8 mouse cellular contexts compared by ENCODE assay signal in the genomic region with DNA sequence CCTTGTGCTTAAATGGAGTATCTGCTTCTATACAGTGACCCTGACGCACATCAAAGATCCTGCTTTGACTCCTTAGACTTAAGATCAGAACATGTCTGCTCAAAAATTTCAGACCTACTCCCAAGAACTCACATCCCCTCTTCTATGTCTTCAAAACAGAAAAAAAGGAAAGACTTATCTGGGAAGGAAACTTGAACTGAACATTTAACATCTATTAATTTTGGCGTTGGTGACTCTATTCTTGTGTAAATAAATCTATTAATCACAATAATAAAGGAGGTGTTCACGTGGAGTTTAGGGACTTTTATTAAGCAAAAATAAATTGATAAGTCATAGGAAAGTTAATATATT. TPM values are rescaled to one million over a fixed set of nuclear protein-coding genes. Genes with fewer than 3 reads are reported as not detected.
A peak's percentile ranks its signal among the peaks of the same experiment; 100 is the strongest.
DNase-seq lines count a peak whose midpoint lies in the region; ATAC-seq and TF ChIP-seq lines count a peak whose summit lies in the region.

No protein-coding gene starts in this region.

- H3K4me1 ChIP-seq in heart, embryonic 15.5 days (replicated peaks), result peaks cover 12% of the 10 kb centered on the region
- H3K4me1 ChIP-seq in G1E (ENCODE audit: insufficient read depth, low read depth, low read length), result peaks cover 86% of the 10 kb centered on the region
- no peaks in the 10 kb centered on the region; the same call in 1 of the 2 replicates for H3K4me1 ChIP-seq in hindbrain, embryonic 11.5 days (replicated peaks; ENCODE audit: control insufficient read depth, insufficient read depth, low read length)
- H3K4me1 ChIP-seq in midbrain, embryonic 11.5 days (ENCODE audit: control insufficient read depth, insufficient read depth, low read length), result peaks cover 10% of the 10 kb centered on the region

- no peak for ATAC-seq in heart, embryonic 15.5 days (replicated peaks; ENCODE audit: insufficient number of reproducible peaks, insufficient read depth, low FRiP score, low read depth)
- ATAC-seq in G1E (ENCODE audit: extremely low read depth, insufficient number of reproducible peaks, low FRiP score, poor library complexity, severe bottlenecking), result no peak
- ATAC-seq in hindbrain, embryonic 11.5 days (ENCODE audit: low FRiP score), result no peak
- ATAC-seq in midbrain, embryonic 11.5 days (ENCODE audit: low FRiP score), result no peak

- H3K9ac ChIP-seq in heart, embryonic 15.5 days, result peak overlapping the region; percentile 98
- H3K9ac ChIP-seq in hindbrain, embryonic 11.5 days (ENCODE audit: low read depth, low read length), result peak overlapping the region; percentile 95
- H3K9ac ChIP-seq in midbrain, embryonic 11.5 days (ENCODE audit: low read length), result peak overlapping the region; percentile 97

- H3K9me3 ChIP-seq in heart, embryonic 15.5 days (replicated peaks), result no peaks in the 10 kb centered on the region
- H3K9me3 ChIP-seq in G1E (replicated peaks), result no peaks in the 10 kb centered on the region
- H3K9me3 ChIP-seq in hindbrain, embryonic 11.5 days (ENCODE audit: control insufficient read depth, low read length), result no peaks in the 10 kb centered on the region
- H3K9me3 ChIP-seq in midbrain, embryonic 11.5 days (ENCODE audit: control insufficient read depth, low read length), result no peaks in the 10 kb centered on the region

- no peak for DNase-seq in heart, postnatal 10 days
- DNase-seq in G1E (ENCODE audit: low spot score), result no peak
- DNase-seq in hindbrain, embryonic 11.5 days (ENCODE audit: low spot score), result no peak
- DNase-seq in midbrain, embryonic 11.5 days (ENCODE audit: low spot score, missing footprints), result no peak
- no peak for DNase-seq in ovary, adult 18-20 months (ENCODE audit: low spot score)
- no peak for DNase-seq in cerebellum, postnatal 36 days
- DNase-seq in urinary bladder, adult 2 months (ENCODE audit: low spot score), result no peak

- TF ChIP-seq CTCF in G1E (IDR thresholded peaks at IDR 0.05; ENCODE audit: low read depth, low read length), result no peak

- H3K27me3 ChIP-seq in heart, embryonic 15.5 days, result no peaks in the 10 kb centered on the region
- no peaks in the 10 kb centered on the region for H3K27me3 ChIP-seq in G1E (ENCODE audit: insufficient read depth, low read length)
- no peaks in the 10 kb centered on the region for H3K27me3 ChIP-seq in hindbrain, embryonic 11.5 days (ENCODE audit: control insufficient read depth, insufficient read depth, low read length)
- no peaks in the 10 kb centered on the region for H3K27me3 ChIP-seq in midbrain, embryonic 11.5 days (ENCODE audit: control insufficient read depth, insufficient read depth, low read length)

- intact Hi-C loops in heart, postnatal 10 days (cut with DNase I), result loop anchor here (2.0 to 5.0 kb wide), 2 partner anchors 56 to 106 kb away; a partner anchor contains a TSS

- H3K27ac ChIP-seq in heart, embryonic 15.5 days, result peak overlapping the region; percentile 96
- H3K27ac ChIP-seq in hindbrain, embryonic 11.5 days (ENCODE audit: low read depth, low read length), result no peak overlapping the region
- peak overlapping the region; percentile 67; the same call in 1 of the 2 replicates for H3K27ac ChIP-seq in midbrain, embryonic 11.5 days (ENCODE audit: low read depth, low read length)

- H3K4me3 ChIP-seq in heart, embryonic 15.5 days, result peak overlapping the region; percentile 89
- H3K4me3 ChIP-seq in G1E (ENCODE audit: low read depth, low read length), result peak overlapping the region; percentile 82
- peak overlapping the region; percentile 76 for H3K4me3 ChIP-seq in hindbrain, embryonic 11.5 days (ENCODE audit: low read depth, low read length)
- H3K4me3 ChIP-seq in midbrain, embryonic 11.5 days (ENCODE audit: low read depth, low read length), result peak overlapping the region; percentile 79

- WGBS in heart, embryonic 15.5 days, result 30% methylated on average over 3 of the region's 3 CpGs
- WGBS in hindbrain, embryonic 11.5 days, result 26% methylated on average over 3 of the region's 3 CpGs
- 37% methylated on average over 3 of the region's 3 CpGs for WGBS in midbrain, embryonic 11.5 days

- peaks cover 17% of the 10 kb centered on the region for H3K36me3 ChIP-seq in heart, embryonic 15.5 days
- H3K36me3 ChIP-seq in G1E (replicated peaks), result peaks cover 31% of the 10 kb centered on the region
- no peaks in the 10 kb centered on the region for H3K36me3 ChIP-seq in hindbrain, embryonic 11.5 days (ENCODE audit: control insufficient read depth, insufficient read depth, low read length)
- H3K36me3 ChIP-seq in midbrain, embryonic 11.5 days (ENCODE audit: control insufficient read depth, insufficient read depth, low read length), result 0 out of 2 replicates have a peak, but pooled peaks cover 2% of the 10 kb centered on the region

- peak overlapping the region; percentile 66 for H3K4me2 ChIP-seq in heart, embryonic 15.5 days
- peak overlapping the region; percentile 76 for H3K4me2 ChIP-seq in hindbrain, embryonic 11.5 days (replicated peaks; ENCODE audit: low read depth, low read length)
- peak overlapping the region; percentile 68 for H3K4me2 ChIP-seq in midbrain, embryonic 11.5 days

RNA-seq across cellular contexts. Expression of a gene that starts 0.7 kb away (rescaled TPM):
- 81.1 and 87.5 TPM in 2 replicates for polyA plus RNA-seq in heart, embryonic 15.5 days (2015; fragmentation: Nextera tagmentation; extraction: Ambion mirVana)
- 10 to 100 TPM; 32.2 to 33.6 TPM for total RNA-seq in heart, postnatal 10 days (2021)
- 56.4 and 60.6 TPM in 2 replicates for total RNA-seq in G1E (2014; fragmentation: Nextera tagmentation)
- 26.4 and 28.4 TPM in 2 replicates for total RNA-seq in G1E (2017)
- 355 and 468 TPM in 2 replicates for polyA plus RNA-seq in G1E (2012)
- 116 and 125 TPM in 2 replicates for polyA plus RNA-seq in hindbrain, embryonic 11.5 days (2014; fragmentation: Nextera tagmentation; extraction: Ambion mirVana)
- polyA plus RNA-seq in midbrain, embryonic 11.5 days (2014; fragmentation: Nextera tagmentation; extraction: Ambion mirVana), result 122 and 134 TPM in 2 replicates
- 44.3 and 44.8 TPM in 2 replicates for polyA plus RNA-seq in urinary bladder, adult 2 months (2012; rRNA removed)

RNA-seq across cellular contexts. Expression of a gene that starts 2.2 kb away (rescaled TPM):
- polyA plus RNA-seq in heart, embryonic 15.5 days (2015; fragmentation: Nextera tagmentation; extraction: Ambion mirVana), result 0.53 and 0.61 TPM in 2 replicates
- total RNA-seq in heart, postnatal 10 days (2021), result under 1 TPM; 0.53 to 0.84 TPM
- total RNA-seq in G1E (2014; fragmentation: Nextera tagmentation), result 62.1 and 77.0 TPM in 2 replicates
- total RNA-seq in G1E (2017), result 4.9 and 5.3 TPM in 2 replicates
- 2.2 and 3.0 TPM in 2 replicates for polyA plus RNA-seq in G1E (2012)
- 0.33 and 0.73 TPM in 2 replicates for polyA plus RNA-seq in hindbrain, embryonic 11.5 days (2014; fragmentation: Nextera tagmentation; extraction: Ambion mirVana)
- polyA plus RNA-seq in midbrain, embryonic 11.5 days (2014; fragmentation: Nextera tagmentation; extraction: Ambion mirVana), result 0.42 and 0.65 TPM in 2 replicates
- 1.8 and 2.4 TPM in 2 replicates for polyA plus RNA-seq in urinary bladder, adult 2 months (2012; rRNA removed)

RNA-seq across cellular contexts. Expression of a gene that starts 20.2 kb away (rescaled TPM):
- 2.0 and 2.8 TPM in 2 replicates for polyA plus RNA-seq in heart, embryonic 15.5 days (2015; fragmentation: Nextera tagmentation; extraction: Ambion mirVana)
- 10 to 100 TPM in 1 of 2 experiments, 1 to 10 TPM in 1; 9.8 to 12.1 TPM for total RNA-seq in heart, postnatal 10 days (2021)
- total RNA-seq in G1E (2014; fragmentation: Nextera tagmentation) (1.7 TPM in 1 of 2 replicates, not detected in the other), G1E (2017) (0.16 TPM in 1 of 2 replicates, not detected in the other)
- not detected in 2 replicates for polyA plus RNA-seq in G1E (2012)
- polyA plus RNA-seq in hindbrain, embryonic 11.5 days (2014; fragmentation: Nextera tagmentation; extraction: Ambion mirVana), result 0.14 and 0.28 TPM in 2 replicates
- polyA plus RNA-seq in midbrain, embryonic 11.5 days (2014; fragmentation: Nextera tagmentation; extraction: Ambion mirVana), result 0.23 and 0.59 TPM in 2 replicates
- polyA plus RNA-seq in urinary bladder, adult 2 months (2012; rRNA removed), result 12.7 and 13.8 TPM in 2 replicates
